Mouse (Mus musculus): ENCODE measurements around the gene Grid2ip.

DNA sequence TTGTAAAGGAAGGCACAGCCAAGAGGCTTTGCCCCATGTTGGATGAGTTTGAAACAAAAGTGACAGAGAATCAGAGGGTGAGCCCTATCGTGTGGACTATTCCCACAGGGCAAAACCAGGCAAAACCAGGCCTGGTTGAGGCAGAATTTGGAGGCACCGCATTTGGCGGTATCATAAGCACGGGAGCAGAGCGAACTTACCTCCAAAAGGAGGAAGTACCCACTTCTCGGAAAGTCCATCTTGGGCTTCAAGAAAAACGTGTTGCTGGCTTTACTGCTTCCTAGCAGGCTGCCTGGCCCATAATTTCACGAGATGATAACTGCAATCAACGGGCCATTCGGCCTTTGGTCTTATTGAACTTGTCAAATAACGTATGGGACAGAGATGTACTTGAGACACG, 84.6 kb downstream of the Grid2ip start:
- TF ChIP-seq CTCF (IDR thresholded peaks at IDR 0.05; ENCODE audit: extremely low read depth, insufficient read depth, low read length) (no peak), POLR2A (IDR thresholded peaks at IDR 0.05; ENCODE audit: extremely low read depth, insufficient read depth, low read length) (no peak)
